Mouse (Mus musculus): Measurements from ENCODE around the gene BC028528.
"Not testable (repeated sequence)": the region's sequence is repeated elsewhere in the genome, so short reads cannot be mapped to it uniquely, and the experiment has no call there.

The BC028528 gene

DNA sequence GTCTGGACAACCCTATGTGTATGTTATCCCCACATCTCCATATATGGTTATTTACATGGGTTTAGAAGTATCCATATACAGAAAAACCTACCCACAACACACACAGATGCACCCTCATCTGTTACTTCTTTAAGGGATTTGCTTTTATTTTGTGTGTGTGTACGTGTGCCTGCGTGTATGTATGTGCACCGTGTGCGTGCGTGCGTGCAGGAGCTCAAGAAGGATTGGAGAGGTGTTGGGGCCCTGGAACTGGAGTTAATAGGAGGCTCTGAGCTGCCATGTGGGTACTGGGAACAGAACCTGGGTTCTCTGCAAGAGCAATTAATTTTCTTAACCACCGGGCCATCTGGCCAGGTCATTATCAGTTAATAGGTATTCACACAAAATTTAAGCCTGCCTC lies 19.8 kb downstream of the BC028528 start:
- DNase-seq (ENCODE audit: low read depth): no peak

DNA sequence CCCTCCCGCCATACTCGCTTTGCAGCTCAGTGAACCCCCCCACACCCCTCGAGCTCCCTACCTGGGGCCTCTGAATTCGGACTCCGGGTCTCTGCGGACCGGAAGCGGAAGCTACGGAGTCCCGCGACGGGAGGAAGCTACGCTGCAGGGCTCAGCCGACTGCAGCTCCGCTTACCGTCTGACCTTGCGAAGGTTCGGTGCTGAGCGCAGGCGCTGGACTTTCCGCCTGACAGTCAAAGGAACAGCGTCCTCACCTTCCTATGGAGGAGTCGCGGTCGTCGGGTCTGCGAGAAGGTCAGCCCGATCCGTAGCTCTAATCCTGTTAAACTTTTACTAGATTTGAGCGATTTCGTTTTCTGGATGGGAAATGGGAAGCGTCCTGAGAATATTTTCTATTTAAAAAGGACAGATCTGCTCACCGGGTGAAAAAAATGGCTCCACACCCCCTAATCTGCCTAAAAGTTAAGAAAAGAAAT lies 20.4 kb downstream of the BC028528 start, which contains the start of gene Mrps21:
TSS of gene Mrps21 (minus strand) at position 128 of the 476 bp plus-strand sequence.
- peak; percentile 82 for DNase-seq (ENCODE audit: low read depth)

DNA sequence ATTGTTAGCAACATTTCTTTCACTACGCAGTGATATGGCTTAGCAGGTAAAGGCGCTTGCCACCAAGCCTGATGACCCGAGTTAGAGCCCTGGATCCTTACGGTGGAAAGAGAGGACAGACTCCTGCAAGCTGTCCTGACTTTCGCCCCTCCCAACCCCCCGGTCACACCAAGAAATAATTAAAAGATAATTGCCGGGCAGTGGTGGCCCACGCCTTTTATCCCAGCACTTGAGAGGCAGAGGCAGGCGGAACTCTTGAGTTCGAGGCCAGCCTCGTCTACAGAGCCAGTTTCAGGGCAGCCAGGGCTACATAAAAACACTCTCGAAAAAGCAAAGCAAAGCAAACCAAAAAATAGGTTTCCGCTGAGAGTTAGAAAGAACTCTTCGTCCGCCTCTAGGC lies 20.8 kb downstream of the BC028528 start:
- no peak for DNase-seq (ENCODE audit: low read depth)

DNA sequence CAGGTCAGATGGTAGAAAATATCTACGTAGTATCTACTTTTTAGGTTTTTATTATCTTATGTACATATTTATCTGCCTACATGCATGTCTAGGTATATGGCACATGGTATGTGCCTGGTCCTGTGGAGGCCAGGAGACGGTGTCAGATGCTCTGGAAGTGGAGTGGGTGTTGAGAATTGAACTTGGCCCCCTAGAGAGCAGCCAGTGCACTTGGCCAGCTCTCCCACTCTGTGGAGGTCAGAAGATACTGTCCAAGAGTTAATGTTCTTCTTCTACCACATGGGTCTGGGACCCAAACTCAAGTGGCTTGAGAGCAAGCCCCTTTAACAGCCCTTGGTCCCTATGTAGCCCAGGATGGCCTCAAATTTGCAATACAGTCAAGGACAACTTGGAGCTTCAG lies 24.4 kb downstream of the BC028528 start:
- DNase-seq (ENCODE audit: low read depth): no peak

DNA sequence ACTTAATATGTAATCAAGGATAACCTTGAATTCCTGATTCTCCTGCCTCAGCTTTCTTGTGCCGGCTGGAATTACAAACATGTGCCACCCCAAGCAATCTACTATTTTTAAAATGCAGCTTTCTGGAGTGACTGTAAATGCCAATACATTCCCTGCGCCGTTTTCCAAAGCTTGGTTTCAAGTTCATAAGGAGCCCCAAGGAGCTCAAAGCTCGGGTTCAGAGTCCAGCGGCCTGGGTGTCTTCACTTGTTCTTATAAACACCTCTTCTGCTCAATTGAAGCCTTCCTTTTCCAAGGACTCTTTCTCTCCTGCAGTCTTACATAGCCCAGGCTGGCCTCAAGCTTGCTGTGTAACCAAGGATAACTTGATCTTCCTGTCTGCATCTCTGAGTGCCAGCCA lies 25.7 kb downstream of the BC028528 start:
- no peak for DNase-seq (ENCODE audit: low read depth)

DNA sequence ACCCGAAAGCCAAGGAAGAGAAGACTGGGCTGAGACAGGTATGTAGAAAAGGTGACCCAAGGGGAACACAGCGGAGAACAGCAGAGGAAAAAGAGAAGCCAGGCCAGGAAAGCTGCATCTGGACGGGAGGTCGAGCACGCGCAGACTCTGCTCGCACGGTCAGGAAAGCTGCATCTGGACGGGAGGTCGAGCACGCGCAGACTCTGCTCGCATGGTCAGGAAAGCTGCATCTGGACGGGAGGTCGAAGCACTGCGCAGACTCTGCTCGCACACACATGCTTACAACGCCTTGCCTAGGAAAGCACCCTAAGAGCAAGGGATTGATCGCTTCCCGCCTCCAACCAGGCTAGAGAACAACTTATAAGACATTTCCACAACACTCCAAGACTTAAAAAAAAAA lies 26.2 kb downstream of the BC028528 start:
- no peak for DNase-seq (ENCODE audit: low read depth)

DNA sequence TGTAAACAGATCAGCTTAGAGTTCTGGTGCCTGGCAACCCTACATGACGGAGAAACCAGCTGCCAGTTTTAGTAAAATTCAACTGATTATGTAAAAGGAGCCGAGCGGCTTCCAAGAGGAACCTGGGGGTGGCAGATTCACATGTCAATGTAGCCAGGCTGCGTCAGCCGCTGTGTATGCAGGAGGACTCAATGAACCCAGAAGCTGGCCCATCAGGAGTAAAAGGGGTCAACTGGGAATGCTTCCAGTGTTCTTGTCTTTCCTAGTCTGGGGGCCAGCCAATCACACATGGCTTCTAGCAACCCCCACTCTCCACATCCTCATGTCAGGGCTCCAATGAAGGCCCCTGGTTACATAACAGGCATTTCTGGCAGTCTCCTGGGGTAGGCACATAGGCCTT lies 26.8 kb downstream of the BC028528 start:
- no peak for DNase-seq (ENCODE audit: low read depth)

DNA sequence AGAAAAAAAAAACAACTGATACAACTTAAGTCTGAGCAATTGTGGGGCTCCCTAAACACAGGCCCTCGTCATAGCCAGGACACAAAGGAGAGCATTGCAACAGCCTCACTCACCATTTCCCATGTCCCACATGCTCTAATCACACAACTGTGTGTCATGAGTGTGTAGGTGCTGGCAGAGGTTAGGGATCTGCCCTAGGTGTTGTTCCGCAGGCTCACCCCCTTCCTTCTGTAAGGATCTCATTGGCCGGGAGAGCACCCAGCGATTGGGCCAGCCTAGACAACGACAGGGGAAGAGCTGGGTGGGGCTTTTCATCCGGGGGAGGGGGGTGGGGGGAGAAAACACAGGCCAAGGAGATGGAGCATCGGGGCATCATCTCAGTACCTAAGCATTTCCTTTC lies 28.2 kb downstream of the BC028528 start:
- no peak for DNase-seq (ENCODE audit: low read depth)

DNA sequence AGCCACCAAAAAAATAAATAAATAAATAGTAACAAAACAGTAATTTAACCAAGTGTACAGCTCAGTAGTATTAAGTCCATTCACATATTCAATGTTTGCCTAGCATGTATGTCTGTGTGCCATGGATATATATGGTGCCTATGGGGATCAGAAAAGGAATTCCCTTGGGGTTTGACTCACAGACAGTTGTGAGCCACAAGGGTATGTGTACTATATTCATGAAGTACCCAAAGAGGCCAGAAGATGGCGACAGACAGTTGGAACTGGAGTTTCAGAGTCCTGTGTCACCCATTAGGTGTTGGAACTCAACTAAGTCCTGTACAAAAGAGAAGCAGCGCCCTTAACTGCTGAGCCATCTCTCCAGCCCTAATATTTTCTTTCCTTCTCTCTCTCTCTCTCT lies 30.0 kb downstream of the BC028528 start:
- peak; percentile 94 for DNase-seq (ENCODE audit: low read depth)

DNA sequence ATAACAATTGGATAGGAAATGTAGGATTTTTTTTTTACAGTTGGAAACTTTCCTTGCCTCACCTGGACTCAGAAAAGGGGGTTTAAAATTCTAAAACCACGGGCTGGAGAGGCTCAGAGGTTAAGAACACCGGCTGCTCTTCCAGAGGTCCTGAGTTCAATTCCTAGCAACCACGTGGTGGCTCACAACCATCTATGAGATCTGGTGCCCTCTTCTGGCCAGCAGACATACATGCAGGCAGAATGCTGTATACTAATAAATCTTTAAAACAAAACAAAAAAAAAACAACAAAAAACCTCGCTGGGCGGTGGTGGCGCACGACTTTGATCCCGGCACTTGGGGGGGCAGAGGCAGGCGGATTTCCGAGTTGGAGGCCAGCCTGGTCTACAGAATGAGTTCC lies 30.6 kb downstream of the BC028528 start:
- peak; percentile 40 for DNase-seq (ENCODE audit: low read depth)

DNA sequence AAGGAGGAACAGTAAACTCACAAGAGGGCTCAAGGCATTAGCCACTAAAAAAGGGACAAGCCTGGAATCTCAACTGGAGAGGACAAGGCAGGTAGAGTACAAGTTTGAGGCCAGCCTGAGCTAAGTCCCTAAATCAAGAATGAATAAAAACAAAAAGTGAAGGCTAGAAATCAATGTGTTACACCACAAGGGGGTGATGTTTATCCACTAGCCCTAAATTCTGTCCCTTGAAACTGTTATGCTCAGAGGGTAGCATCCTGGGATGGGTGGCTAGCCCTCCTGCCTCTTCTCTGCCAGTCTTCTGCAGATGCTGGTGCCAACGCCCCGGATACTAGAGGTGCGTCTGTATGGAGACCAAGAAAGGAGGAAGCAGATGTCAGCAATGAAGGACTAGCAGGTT lies 31.5 kb downstream of the BC028528 start:
- no peak for DNase-seq (ENCODE audit: low read depth)

DNA sequence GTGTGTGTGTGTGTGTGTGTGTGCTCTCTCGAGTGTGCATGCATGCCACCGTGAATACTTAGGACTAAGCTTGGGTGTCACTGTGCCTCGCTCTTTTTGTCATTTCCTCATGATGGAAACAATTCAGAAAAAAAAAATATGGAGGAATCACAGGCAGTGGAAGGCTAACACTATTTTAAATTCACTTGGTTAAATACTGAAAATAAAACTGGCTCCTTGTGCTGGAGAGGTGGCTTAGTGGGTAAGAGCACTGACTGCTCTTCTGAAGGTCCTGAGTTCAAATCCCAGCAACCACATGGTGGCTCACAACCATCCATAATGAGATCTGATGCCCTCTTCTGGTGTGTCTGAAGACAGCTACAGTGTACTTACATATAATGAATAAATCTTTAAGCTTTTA lies 33.5 kb downstream of the BC028528 start:
- DNase-seq (ENCODE audit: low read depth): not testable (repeated sequence)

DNA sequence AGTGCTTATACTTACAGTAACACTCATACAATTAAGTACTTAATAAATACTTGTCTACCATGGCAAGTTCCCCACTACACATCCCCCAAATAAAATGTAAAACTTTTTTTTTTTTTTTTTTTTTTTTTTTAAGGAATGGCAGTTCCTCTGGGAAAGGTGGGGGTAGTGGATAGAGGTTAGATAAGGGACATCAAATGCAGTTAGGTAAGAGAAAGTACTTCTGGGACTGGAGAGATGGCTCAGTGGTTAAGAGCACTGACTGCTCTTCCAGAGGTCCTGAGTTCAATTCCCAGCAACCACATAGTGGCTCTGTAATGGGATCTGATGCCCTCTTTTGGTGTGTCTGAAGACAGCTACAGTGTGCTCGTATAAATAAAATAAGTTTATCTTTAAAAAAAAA lies 34.8 kb downstream of the BC028528 start:
- DNase-seq (ENCODE audit: low read depth): not testable (repeated sequence)

DNA sequence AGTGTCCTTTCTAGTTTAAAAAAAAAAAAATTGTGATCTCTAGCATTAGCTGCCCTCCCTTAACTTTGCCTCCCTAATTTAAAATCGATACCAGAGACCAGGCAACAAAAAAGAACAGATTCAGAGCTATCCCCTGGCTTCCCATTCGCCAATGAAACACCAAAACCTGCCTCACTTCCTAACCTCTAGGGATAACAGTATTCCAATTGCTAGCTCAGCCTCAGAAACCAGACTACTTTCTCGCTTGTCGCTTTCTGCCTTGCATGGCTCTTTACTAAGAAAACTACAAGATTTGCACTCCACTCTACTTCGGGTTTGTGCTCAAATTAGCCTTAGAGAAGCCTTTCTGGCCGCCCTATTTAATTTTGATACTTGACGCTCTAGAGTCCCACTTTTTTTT lies 35.7 kb downstream of the BC028528 start:
- DNase-seq (ENCODE audit: low read depth): peak; percentile 43

DNA sequence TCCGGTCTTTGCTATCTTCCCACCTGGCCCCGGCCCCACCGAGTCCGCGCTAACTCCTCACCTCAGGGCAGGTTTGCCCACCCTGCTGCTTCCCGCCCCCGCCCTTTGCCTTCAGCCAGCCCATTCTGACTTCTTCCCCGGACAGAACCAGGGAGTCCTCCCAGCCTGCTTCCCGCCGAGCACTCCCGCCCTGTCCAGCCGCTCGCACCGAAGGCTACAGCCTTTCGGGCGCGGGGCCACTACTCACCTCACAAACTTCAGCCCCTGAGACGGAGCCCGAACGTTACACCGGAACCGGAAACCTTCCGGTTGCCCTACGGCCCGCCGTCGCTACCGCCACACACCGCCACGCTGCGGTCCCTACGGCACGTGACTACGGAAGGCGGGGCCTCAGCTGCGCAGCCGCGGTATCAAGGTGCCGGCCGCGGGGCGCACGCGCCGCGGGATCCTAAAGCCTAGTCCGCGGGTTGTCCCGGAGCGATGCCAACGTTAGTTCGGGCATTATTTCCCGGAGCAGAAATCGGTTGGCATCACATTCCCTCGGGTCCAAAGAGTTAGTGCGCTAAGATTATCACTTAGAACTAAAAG lies 36.2 kb downstream of the BC028528 start, which contains the start of gene Prpf3:
TSS of gene Prpf3 (minus strand) at position 384 of the 588 bp plus-strand sequence.
- peak; percentile 88 for DNase-seq (ENCODE audit: low read depth)

DNA sequence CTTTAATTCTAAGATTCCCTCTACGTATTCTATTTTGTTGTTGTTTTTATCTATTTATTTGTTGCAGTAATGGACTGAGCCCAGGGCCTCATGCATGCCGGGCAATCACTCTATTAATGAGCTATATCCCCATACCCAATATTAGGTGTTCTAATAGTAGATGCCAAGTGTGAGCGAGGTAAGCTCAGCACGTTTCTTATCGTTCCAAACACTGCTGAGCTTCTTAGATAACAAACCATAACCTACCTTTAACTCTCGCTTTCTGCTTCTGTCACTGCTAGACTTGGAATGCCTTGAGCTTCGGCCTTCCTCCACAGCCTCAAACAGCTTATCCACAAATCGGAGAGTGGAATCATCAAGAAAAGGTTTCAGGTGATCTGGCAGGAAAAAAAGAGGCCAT lies 40.5 kb downstream of the BC028528 start:
- DNase-seq (ENCODE audit: low read depth): no peak

DNA sequence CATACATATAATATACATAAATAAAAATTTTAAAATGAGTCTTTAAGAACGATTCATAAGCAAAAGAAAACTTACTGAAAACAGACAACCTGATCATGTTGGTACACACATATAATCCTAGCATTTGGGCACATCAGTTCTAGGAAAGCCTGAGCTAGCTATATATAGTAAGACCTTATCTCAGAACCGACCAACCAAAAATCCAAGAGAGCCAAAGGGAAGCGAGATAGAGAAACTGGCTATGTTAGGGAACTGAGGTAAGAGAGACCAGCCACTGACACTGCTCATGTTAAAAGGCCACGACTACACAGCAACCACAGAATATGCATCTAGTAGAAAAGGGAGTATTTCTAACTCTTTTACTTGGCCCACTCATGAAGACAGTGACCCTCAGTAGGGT lies 41.2 kb downstream of the BC028528 start:
- no peak for DNase-seq (ENCODE audit: low read depth)

DNA sequence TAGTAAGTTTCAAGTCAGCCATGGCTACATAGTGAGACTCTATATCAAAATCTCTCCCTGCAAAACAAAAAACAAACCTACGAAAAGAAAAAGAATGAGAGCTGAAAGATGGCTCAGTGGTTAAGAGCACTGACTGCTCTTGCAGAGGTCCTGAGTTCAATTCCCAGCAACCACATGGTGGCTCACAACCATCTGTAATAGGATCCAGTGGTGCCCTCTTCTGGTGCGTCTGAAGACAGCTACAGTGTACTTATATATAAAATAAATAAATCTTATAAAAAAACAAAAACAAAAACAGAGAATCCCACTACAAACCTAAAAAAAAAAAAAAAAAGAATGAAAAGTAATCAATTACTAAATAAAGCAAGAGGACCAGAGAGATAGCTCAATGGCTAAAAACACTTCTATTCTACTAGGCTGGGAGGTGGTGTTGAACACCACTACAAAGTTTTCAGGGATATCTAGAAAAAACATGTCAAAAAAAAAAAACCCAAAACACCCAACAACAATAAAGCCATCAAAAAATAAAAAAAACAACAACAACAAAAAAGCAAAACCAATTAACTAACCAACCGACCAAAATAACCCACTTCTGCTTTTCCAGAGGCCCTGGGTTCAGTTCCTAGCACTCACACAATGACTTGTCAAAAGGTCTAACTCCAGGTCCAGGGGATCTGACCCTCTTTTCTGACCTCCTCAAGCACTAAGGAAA lies 49.1 kb downstream of the BC028528 start:
- DNase-seq (ENCODE audit: low read depth): no peak

DNA sequence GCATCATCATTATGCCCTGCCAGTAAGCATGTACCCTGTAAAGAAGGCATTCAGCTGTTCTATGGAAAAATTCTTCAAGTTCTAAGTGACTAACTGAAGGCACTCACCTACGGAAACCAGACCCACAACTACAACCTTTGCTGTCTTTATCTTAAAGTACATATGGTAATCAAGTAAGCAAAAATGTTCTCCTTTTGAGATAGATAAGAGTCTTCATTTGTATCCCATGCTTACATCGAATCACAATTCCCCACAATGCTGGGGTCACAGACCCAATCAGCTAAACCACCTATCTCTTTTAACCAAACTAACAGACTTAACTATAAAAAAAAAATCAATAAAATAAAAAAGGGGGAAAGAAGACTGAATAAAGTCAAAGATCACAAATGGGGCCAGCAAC lies 52.6 kb downstream of the BC028528 start:
- no peak for DNase-seq (ENCODE audit: low read depth)
